Mouse (Mus musculus) forebrain, embryonic 13.5 days (tissue): ENCODE measurements around the gene Limd2. TPM values are rescaled to one million over a fixed set of nuclear protein-coding genes. Genes with fewer than 3 reads are reported as not detected.
A peak's percentile ranks its signal among the peaks of the same experiment; 100 is the strongest.

Source experiments
- ATAC-seq: fragments of 200-750 bp; cut with Nextera tagmentation; 2 replicates; pipeline ENCODE4 v1.8.0; 2017
- H3K27ac ChIP-seq: fragments of 300-500 bp; sonication (generic); 2 replicates; pipeline ENCODE4 v1.5.1; 2015; ENCODE audit warnings: inconsistent platforms, mild to moderate bottlenecking, moderate library complexity
- H3K27me3 ChIP-seq: fragments of 300-500 bp; sonication (generic); 2 replicates; pipeline ENCODE4 v1.6.1; 2015; ENCODE audit warnings: mild to moderate bottlenecking, inconsistent platforms
- H3K36me3 ChIP-seq: fragments of 300-500 bp; sonication (generic); 2 replicates; pipeline ENCODE4 v1.6.1; 2015; ENCODE audit warnings: mild to moderate bottlenecking, inconsistent platforms; ENCODE audit not compliant: poor library complexity, severe bottlenecking
- H3K4me1 ChIP-seq: fragments of 300-500 bp; sonication (generic); 2 replicates; pipeline ENCODE4 v1.6.1; 2015; ENCODE audit warnings: inconsistent platforms
- H3K4me2 ChIP-seq: fragments of 300-500 bp; sonication (generic); 2 replicates; pipeline ENCODE4 v1.6.1; 2015; ENCODE audit warnings: inconsistent platforms, mild to moderate bottlenecking, moderate library complexity
- H3K4me3 ChIP-seq: fragments of 300-500 bp; sonication (generic); 2 replicates; pipeline ENCODE4 v1.5.1; 2015; ENCODE audit warnings: mild to moderate bottlenecking, inconsistent platforms
- H3K9ac ChIP-seq: fragments of 300-500 bp; sonication (generic); 2 replicates; pipeline ENCODE4 v1.6.1; 2015; ENCODE audit warnings: mild to moderate bottlenecking, inconsistent platforms
- H3K9me3 ChIP-seq: fragments of 300-500 bp; sonication (generic); replicated peaks from 2 replicates; pipeline ENCODE4 v1.6.1; 2016; ENCODE audit warnings: inconsistent platforms
- WGBS: fragments of 180-500 bp; shearing (Covaris S2); methylation state at CpG from one replicate; pipeline ENCODE4 v1.1.7; 2015; 5-methylcytosine and 5-hydroxymethylcytosine counted together
- polyA plus RNA-seq: library from polyadenylated mRNA; unstranded; fragments of >200 nt; fragmentation: Nextera tagmentation; extraction: Ambion mirVana; gene quantifications from 2 replicates; pipeline ENCODE4 v1.2.1, GENCODE M21; 2015

Gene Limd2
- polyA plus RNA-seq, 1 experiment from 2014 or later: 253 TPM

DNA sequence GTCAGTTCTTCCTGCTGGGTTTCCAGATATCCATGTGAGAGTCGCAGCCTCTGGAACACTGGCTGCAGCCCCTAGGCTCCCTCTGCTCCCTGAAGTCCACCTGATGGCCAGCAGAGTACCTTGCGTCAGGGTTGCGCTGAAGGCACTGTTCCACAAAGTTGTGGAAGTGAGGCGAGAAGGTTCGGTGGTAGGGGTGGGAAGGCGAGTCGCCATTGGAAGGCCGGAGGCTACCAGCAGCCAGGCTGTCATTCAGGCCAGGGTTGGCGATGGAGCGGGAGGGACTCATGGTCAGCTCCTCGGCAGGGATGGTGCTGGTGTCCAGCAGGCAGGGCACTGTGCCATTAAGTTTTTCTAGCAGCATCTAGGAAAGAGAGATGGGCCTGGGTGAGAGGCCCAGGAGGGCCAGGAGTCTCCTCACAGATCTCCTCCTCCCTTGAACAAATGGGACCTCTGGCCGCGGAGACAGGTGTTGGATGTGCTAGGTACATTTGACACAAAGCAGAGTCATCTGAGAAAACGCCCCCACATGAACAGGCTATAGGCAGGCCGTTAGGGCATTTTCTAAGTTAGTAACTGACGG is 4.0 kb upstream of the Limd2 start:
- H3K27ac ChIP-seq: no peak overlapping the region
- peaks cover 63% of the 10 kb centered on the region for H3K36me3 ChIP-seq
- H3K9me3 ChIP-seq: no peaks in the 10 kb centered on the region

DNA sequence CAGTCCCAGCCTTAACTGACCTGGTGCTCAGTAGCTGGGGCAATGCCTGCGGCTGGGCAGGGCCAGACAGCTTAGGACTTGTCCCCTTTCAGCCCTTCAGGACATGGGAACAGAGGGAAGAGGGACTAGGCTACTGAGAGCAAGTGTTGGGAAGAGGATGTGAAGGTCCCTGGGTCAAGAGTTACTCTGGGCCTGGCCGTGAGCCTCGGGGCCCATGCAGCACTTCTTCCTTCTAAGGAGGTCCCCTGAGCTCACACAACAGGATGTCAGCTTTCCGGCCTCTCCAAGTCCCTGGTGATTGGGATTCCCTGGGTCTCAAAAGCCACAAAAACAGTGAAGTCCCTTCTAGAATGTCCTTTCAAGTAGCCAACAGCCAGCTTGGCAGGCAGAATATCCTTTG is 2.9 kb upstream of the Limd2 start:
- no peaks in the 10 kb centered on the region for H3K9me3 ChIP-seq
- H3K9ac ChIP-seq: no peak overlapping the region
- no peak overlapping the region for H3K27ac ChIP-seq
- H3K4me2 ChIP-seq: no peak overlapping the region
- H3K36me3 ChIP-seq: peaks cover 57% of the 10 kb centered on the region
- H3K27me3 ChIP-seq: no peaks in the 10 kb centered on the region
- no peak for ATAC-seq
- H3K4me3 ChIP-seq: no peak overlapping the region
- H3K4me1 ChIP-seq: peaks cover 21% of the 10 kb centered on the region
- WGBS: 91% methylated on average over 4 of the region's 4 CpGs

More for the DNA sequence above, 4.0 kb upstream of the Limd2 start:
- H3K9ac ChIP-seq: no peak overlapping the region
- no peaks in the 10 kb centered on the region for H3K27me3 ChIP-seq
- WGBS: 96% methylated on average over 16 of the region's 16 CpGs
- no peak for ATAC-seq
- H3K4me1 ChIP-seq: peaks cover 12% of the 10 kb centered on the region
- no peak overlapping the region for H3K4me2 ChIP-seq
- no peak overlapping the region for H3K4me3 ChIP-seq

DNA sequence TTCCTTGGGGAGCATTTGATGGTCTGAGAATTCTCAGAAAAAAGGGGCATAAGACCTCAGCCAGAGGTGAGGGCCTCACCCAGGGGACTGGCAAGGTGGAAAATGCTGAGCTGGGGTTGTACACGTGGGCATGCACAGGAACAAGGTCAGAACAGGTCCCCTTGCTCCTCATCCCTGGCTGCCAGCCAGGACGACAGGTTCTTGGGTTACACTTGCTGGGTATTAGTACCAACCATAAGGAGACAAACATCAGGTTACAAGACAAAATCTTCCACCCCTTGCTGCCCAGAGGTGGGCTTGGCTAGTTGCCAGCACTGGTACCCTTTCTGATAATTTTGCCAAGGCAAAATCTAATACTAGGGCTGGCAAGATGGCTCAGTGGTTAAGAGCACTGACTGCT is 1.6 kb upstream of the Limd2 start:
- Histone ChIP-seq H3K4me1 (peaks cover 33% of the 10 kb centered on the region), H3K4me3 (no peak overlapping the region), H3K9ac (no peak overlapping the region), H3K9me3 (no peaks in the 10 kb centered on the region), H3K27me3 (no peaks in the 10 kb centered on the region), H3K4me2 (no peak overlapping the region), H3K27ac (no peak overlapping the region; the same call in 1 of the 2 replicates), H3K36me3 (peaks cover 57% of the 10 kb centered on the region)
- ATAC-seq: no peak
- 98% methylated on average over 2 of the region's 2 CpGs for WGBS

DNA sequence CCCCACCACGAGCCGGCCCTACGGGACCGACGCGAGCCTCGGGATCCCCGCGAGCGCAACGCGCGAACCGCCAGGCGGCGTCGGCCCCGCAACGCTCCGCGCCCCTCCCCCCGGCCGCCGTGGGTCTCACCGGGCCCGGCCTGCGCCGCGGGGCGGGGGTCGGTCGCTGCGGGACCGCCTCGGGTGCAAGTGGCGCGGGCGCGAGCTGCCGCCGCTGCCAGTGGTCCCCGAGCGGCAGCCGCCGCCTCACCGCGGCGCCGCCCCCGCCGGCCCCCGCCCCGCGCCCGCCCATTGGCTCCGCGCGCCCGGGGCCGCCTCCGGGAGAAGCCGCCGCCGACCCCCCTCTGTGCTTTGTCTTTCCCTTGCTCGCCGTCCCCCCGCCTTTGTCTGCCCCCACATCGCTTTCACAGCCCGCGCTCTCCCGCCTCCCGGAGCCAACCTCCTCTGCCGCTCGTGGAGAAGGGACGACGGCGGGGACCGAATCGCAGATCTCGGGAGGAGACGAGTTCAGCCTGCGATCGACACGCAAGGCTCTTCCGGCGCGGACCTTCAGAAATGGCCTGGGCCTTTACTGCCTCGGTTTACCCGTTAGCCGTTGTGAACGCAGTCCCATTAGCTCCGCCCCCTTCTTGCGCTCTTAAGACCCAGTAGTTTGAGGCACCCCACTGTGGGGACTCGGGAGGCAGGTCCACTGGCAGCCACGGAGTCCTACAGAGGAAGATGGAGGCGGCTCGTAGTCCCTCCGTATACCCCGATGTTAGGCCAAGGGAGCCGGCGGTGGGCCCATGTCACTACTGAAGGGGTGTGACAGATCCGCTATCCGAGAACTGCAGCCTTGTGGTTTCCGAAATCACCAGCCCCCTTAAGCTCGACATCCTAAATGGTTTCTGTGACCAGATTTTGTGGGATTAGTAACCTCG is 479 bp downstream of the Limd2 start:
- under 1% methylated on average over 66 of the region's 106 CpGs for WGBS
- Histone ChIP-seq H3K9ac (peak overlapping the region; percentile 97), H3K4me1 (peaks cover 38% of the 10 kb centered on the region), H3K36me3 (peaks cover 61% of the 10 kb centered on the region), H3K9me3 (no peaks in the 10 kb centered on the region), H3K27ac (peak overlapping the region; percentile 99), H3K4me2 (peak overlapping the region; percentile 97), H3K4me3 (peak overlapping the region; percentile 85), H3K27me3 (no peaks in the 10 kb centered on the region)
- peak; percentile 74 for ATAC-seq

DNA sequence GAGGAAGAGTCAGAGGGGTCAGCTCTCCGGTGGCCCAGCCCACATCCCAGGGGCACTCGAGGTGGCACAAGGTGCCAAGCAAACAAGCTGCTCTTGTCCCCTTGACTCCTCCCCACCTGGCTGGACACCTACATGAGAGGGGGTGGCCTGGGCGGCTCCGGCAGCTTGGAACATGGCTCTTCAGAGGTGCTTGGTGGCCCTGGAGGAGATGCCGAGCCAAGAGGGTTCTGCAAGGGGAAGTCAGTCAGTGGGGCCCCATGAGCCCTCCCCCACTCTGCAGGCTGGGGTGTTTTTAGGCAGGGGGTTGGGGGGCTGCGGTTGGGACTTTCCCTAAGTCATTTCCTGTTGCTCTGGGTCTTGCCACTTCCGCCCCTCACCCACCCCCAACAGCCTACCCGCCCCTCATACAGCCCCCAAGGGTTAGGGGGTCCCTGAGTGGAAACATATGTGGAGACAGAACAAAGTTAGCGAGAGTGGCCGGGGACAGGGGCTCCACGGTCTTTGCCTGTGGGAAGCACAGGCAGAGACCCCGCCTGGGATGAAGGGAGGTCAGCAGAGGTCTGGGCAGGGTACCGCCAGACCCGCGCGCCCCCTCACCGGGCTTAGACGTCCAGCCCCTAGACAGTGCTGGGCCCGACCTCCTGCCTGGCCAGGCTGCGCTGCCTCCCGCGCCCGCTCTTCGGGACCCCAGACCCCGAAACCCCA is 1.3 kb downstream of the Limd2 start:
- Histone ChIP-seq H3K36me3 (peaks cover 61% of the 10 kb centered on the region), H3K27me3 (no peaks in the 10 kb centered on the region), H3K9me3 (no peaks in the 10 kb centered on the region), H3K4me3 (peak overlapping the region; percentile 85), H3K4me2 (peak overlapping the region; percentile 97), H3K9ac (peak overlapping the region; percentile 97), H3K27ac (peak overlapping the region; percentile 99), H3K4me1 (peaks cover 38% of the 10 kb centered on the region)
- ATAC-seq: peak; percentile 60
- WGBS: under 1% methylated on average over 25 of the region's 25 CpGs

DNA sequence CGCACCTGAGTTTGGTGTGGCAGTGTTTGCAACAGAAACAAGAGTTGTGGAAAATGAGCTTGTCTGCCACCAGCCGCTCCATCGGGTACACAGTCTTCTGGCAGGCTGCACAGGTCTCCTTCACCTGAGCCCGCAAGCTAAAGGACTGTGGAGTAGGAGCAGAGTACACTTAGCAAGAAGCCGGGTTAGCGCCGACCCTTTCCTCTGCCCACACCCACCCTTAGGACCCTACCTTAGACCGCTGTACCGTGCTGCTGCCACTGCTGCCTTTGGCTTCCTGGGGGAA is 1.8 kb downstream of the Limd2 start:
- Histone ChIP-seq H3K4me3 (peak overlapping the region; percentile 85), H3K36me3 (peaks cover 61% of the 10 kb centered on the region), H3K27me3 (no peaks in the 10 kb centered on the region), H3K4me1 (peaks cover 38% of the 10 kb centered on the region), H3K4me2 (peak overlapping the region; percentile 97), H3K27ac (peak overlapping the region; percentile 99), H3K9ac (peak overlapping the region; percentile 97), H3K9me3 (no peaks in the 10 kb centered on the region)
- 36% methylated on average over 9 of the region's 9 CpGs for WGBS
- ATAC-seq: 0 out of 2 replicates have a peak, but pooled peaks have one; percentile 3

DNA sequence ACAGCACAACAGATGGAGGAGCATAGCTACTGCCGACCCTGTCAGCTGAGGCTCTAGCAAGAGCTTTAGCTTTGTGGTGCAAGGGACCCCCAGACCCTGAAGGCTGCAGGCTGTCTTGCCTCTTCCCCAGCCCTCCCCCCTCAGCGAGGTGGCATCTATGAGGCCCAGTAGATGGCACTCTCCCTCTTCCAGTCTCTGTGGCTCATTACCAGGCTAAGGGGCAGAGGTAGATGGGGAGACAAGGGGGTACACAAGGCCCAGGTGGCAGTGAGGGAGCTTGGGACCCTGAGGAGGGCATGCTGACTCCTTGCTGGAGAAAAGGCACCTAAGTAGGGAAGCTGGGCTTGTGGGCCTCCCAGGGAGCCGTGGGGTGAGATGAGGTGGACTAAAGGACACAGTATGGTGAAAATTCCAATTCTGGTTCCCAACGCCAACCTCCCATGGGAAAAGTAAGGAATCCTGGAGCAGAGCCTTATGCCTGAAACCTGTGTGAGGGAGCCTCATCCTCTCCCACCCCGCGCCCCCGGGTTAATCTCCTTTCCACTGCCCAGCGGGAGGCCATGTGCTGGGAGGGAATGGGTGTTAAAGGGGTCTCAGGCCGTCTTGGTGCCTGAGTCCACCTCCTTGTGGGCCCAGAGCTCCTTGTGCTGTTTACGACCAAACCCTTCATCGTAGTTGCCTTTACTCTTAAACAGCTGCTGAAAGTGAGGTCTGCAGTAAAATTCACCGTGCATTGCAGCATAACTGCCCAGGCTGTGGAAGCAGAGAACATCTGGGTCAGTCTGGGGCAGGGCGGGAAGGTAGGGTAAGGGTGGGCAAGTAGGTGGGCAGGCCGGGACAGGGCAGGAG is 2.4 kb downstream of the Limd2 start:
- H3K9ac ChIP-seq: peak overlapping the region; percentile 97
- ATAC-seq: no peak
- peak overlapping the region; percentile 99 for H3K27ac ChIP-seq
- peak overlapping the region; percentile 97 for H3K4me2 ChIP-seq
- H3K27me3 ChIP-seq: no peaks in the 10 kb centered on the region
- no peaks in the 10 kb centered on the region for H3K9me3 ChIP-seq
- peak overlapping the region; percentile 85 for H3K4me3 ChIP-seq
- H3K36me3 ChIP-seq: peaks cover 61% of the 10 kb centered on the region
- WGBS: 54% methylated on average over 14 of the region's 14 CpGs
- H3K4me1 ChIP-seq: peaks cover 38% of the 10 kb centered on the region

DNA sequence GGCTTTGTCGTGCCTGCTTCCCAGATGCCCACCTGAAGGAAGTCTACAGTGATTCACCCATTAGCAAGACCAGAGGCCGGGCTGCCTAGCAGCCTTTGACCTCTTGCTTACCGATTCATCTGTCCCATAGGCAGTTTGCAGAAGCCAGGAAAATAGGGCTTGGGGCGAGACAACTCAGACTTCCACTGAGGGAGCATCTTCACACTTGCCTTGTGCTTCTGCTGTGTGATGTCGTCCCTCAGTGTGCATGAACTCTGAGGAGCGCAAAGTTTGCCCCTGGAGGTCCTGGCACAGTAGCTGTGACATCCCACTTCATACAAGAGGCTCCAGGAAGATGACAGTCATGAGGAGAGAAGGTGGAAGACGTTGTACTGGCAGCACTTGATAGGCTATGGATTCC is 3.5 kb downstream of the Limd2 start:
- H3K4me3 ChIP-seq: no peak overlapping the region
- no peak overlapping the region for H3K4me2 ChIP-seq
- H3K27me3 ChIP-seq: no peaks in the 10 kb centered on the region
- H3K4me1 ChIP-seq: peaks cover 38% of the 10 kb centered on the region
- 92% methylated on average over 7 of the region's 7 CpGs for WGBS
- no peak for ATAC-seq
- no peaks in the 10 kb centered on the region for H3K9me3 ChIP-seq
- peaks cover 65% of the 10 kb centered on the region for H3K36me3 ChIP-seq
- 0 out of 2 replicates have a peak overlapping the region, but pooled peaks have one; percentile 99 for H3K27ac ChIP-seq
- H3K9ac ChIP-seq: no peak overlapping the region

DNA sequence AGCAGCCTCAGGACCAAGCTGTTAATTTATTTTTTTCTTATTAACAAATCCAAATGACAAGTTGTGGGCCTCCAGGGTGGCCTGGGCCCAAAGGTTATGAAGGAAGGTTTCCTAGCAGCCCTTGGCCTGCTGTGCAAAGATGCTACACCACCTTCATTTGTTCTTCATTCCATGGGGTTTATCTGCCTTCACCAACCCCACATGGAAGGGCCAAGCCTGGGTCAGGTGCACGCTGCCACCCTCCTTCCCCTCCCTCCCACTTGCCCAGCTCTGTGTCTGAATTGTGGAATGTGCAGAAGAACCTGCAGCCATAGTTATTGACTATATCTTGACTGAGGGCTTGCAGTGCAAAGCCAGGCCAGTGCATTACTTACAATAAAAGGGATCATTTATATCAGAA is 4.4 kb downstream of the Limd2 start:
- Histone ChIP-seq H3K36me3 (peaks cover 74% of the 10 kb centered on the region), H3K27ac (0 out of 2 replicates have a peak overlapping the region, but pooled peaks have one; percentile 2), H3K4me3 (no peak overlapping the region), H3K4me2 (no peak overlapping the region), H3K9ac (no peak overlapping the region), H3K4me1 (peaks cover 32% of the 10 kb centered on the region), H3K27me3 (no peaks in the 10 kb centered on the region), H3K9me3 (no peaks in the 10 kb centered on the region)
- no peak for ATAC-seq
- 89% methylated on average over 1 of the region's 1 CpGs for WGBS

DNA sequence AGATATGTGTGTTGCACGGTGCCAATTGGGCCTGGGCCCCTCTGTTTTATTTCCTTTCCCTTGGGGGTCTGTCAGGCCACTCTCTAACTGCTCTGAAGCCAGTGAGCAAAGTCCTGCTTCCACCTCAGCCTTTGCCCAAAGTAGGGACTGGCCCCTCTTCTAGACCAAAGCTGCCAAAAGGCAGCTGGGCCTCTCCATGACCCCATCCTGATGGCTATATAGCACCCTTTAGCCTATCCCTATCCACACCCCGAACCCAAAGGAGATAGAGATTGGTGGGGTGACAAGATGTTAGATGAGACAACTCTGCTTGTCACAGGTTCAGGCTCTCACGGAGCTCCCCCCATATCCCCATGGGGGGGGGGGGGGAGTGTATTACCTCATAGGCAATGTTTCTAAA is 4.9 kb downstream of the Limd2 start:
- Histone ChIP-seq H3K36me3 (peaks cover 79% of the 10 kb centered on the region), H3K4me2 (no peak overlapping the region), H3K27ac (no peak overlapping the region; the same call in 1 of the 2 replicates)

DNA sequence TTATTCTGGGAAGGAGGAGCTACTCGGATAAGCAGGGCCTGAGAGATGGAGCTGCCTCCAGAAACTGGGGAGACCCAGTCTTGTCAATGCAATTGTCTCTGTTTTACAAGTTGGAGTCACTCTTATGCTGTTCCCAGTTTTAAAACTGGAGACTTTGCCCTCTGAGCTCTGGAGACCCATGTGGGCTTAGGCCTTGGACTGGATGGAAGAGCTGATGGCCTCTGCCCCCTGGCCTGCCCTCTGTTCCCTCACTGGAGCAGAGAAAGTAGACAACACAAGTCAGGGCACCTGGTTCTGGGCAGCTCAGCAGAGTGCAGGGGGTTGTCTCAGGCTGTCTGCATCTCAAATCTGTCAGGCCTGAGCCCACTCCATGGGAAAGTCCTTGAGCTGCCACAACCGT is 5.9 kb downstream of the Limd2 start:
- Histone ChIP-seq H3K9ac (no peak overlapping the region), H3K4me1 (peaks cover 26% of the 10 kb centered on the region), H3K36me3 (peaks cover 89% of the 10 kb centered on the region), H3K27ac (no peak overlapping the region), H3K4me3 (no peak overlapping the region), H3K4me2 (no peak overlapping the region), H3K27me3 (no peaks in the 10 kb centered on the region), H3K9me3 (no peaks in the 10 kb centered on the region)
- no peak for ATAC-seq
- WGBS: 70% methylated on average over 2 of the region's 2 CpGs

More for the DNA sequence above, 4.9 kb downstream of the Limd2 start:
- no peaks in the 10 kb centered on the region for H3K27me3 ChIP-seq
- WGBS: 77% methylated on average over 3 of the region's 3 CpGs
- no peak overlapping the region for H3K9ac ChIP-seq
- ATAC-seq: no peak
- H3K4me3 ChIP-seq: no peak overlapping the region
- no peaks in the 10 kb centered on the region for H3K9me3 ChIP-seq
- H3K4me1 ChIP-seq: peaks cover 27% of the 10 kb centered on the region
